Mouse (Mus musculus): Measurements from ENCODE around the gene Oca2.

DNA sequence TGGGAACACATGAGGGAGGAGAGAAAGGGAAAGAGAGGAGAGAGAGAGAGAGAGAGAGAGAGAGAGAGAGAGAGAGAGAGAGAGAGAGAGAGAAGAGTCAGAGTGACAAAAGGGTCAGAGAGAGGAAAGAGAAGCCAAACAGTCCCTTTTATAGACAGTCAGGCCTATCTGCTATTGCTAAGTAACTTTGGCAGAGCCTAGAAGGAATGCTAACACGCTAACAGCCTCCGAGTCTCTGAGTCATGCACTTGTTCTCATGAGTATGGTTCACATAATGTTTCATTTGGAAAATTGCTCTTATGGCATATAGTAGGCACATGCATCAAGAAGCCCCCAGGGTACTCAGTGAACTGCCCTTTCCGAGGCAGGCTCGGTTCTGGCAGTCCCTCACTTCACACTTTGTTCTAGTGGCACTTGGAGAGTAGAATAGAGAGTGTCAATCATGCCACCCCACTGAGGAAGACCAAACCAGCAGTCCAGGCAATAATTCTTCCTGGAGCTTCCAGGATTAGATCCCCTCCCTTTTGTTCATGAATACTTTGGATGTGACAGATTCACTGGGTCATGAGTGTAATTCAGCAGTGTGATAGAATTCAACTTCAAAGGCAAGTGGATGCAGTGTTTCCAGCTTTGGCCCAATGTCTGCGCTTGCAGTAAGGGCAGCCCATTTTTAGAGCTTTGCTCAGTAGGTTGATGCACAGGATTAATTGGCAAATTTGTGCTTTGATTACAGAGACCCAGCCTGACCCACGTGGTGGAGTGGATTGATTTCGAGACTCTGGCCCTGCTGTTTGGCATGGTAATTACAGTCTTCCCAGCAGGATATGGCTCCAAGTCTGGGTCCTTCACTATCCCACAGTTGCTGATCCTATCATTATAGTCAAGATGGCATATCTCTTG lies 76.3 kb downstream of the Oca2 start:
- TF ChIP-seq CTCF (conservative IDR thresholded peaks at IDR 0.05; ENCODE audit: low read length), result no peak
- no peak for TF ChIP-seq POU5F1 (IDR thresholded peaks at IDR 0.05; ENCODE audit: borderline replicate concordance, low read length)
- TF ChIP-seq NANOG (IDR thresholded peaks at IDR 0.05; ENCODE audit: borderline replicate concordance, low read length), result no peak

Data from E14TG2a.4 (cell line).